Mouse (Mus musculus) ES-E14 (cell line): Measurements from ENCODE around the gene Chn1.

Experiments used
- HCFC1 ChIP-seq: IDR thresholded peaks from 2 replicates; pipeline ENCODE4 v1.6.1; 2012; ENCODE audit warnings: low read length, inconsistent platforms, borderline replicate concordance; ENCODE audit not compliant: insufficient read depth
- MAFK ChIP-seq: IDR thresholded peaks from 2 replicates; pipeline ENCODE4 v1.6.1; 2014; ENCODE audit warnings: mild to moderate bottlenecking, low read depth, low read length, inconsistent platforms; ENCODE audit not compliant: insufficient read depth
- ZNF384 ChIP-seq: IDR thresholded peaks from 2 replicates; pipeline ENCODE4 v1.6.1; 2012; ENCODE audit warnings: low read depth, low read length, inconsistent platforms

GRCm38 (mm10) chr2:73690783-73691604 lies 84.2 kb downstream of the Chn1 start:
- TF ChIP-seq ZNF384 (no peak), MAFK (no peak), HCFC1 (no peak)
